Mouse (Mus musculus) right cerebral cortex, adult 2 months (tissue): ENCODE measurements around the gene 4931428L18Rik.
"Not testable (repeated sequence)": the region's sequence is repeated elsewhere in the genome, so short reads cannot be mapped to it uniquely, and the experiment has no call there.

ENCODE experiments used
- DNase-seq, 2 experiments: peaks; one replicate each; pipeline ENCODE4 v3.0.0; 2021 to 2022; ENCODE audit warnings: low spot score in 2 of 2

The 4931428L18Rik gene

DNA sequence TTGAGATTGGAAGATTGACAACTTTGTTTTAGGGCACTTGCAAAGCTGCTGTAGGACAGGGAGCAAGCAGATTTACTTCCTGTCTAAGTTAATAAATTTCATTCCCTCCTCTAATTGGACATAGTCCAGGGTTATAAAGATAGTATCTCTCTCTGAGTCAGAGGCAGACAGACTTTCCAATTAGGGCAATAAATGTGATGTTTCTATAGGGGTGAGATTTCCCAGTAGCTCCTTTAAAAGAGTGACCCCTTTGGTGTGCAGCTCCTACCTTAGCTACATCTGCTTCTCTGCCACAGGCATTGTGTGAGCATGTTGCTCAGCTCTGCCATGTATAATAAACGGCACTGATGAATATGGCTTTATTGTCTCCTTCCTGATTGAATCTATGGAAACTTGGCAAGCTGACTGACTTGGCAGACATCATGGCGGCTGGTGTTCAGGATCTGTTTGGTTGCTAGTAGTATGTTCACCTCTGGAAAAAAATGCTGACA, 163.6 kb downstream of the 4931428L18Rik start:
- no peak for DNase-seq

DNA sequence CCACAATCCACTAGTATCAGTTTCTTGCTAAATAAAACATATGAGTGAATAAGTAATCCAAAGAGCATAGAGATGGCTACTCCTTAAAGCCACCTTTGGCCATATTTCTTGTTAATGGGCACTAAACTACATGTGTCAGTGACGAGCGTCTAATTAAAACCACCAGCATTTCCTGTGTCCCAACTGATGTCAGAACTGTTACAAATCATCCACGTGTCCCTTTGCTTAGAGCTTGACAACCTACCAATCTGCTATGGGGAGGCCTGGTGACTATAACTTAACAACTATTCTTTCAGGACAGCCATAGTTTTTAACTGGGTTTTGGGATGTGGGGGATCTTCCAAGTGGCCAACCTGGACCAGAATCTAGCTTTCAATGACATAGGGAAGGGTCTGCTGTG, 164.3 kb downstream of the 4931428L18Rik start:
- no peak for DNase-seq

DNA sequence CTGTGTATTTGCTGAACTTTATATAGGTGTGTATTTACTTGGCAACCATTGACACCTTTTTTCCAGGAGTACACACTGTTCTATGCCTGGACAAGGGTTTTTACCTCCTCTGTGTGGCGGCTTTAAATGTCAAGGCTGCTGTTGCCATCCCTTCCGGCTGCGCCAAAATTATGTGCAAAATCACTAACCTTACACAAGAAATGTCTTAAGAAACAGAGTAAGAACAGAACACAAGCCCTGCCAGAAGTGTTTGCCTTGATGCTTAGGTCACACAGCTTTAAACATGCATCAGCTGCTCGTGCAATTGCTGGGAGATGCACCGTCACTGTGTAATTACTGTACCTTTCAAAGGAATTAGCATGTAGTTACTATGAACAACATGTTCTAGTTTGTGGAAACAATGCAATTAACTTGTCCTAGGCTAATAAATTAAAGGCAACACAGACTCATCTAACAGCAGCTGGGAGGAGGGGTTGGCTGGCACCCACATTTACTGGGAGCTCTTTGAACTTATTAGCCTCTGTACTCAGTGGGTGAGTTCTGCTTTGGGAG, 171.0 kb downstream of the 4931428L18Rik start:
- DNase-seq, result no peak

DNA sequence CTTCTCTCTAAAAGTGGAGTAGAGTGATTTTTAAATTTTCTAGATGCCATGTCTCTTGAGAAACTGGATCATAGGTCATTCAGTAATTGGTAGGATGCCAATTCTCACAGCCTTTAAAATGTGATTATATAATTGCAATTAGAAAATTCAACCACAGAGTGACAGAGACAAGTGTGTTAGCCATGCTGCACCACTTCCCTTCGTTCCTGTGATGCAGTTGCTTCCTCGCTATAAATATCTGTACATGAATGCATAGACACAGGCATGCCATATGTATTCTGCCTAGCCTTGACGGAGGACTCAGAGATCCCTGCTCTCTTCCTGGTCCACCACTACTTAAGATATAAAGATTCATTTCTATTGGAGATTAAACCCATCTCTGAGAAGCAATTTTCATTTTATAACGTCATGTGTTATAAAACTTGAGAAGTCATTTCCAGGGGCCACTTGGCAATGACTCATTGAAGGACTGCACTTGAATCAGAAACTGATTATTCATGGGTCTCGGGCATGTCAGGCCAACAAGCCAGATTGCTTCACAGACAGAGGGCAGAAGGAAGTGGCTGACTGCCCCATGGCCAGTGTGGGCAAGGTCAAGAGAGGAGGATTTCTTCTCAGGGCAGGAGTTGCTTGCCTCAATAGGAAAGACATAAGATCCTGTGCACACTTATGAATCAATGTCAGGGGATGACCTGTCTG, 172.4 kb downstream of the 4931428L18Rik start:
- DNase-seq, result no peak

DNA sequence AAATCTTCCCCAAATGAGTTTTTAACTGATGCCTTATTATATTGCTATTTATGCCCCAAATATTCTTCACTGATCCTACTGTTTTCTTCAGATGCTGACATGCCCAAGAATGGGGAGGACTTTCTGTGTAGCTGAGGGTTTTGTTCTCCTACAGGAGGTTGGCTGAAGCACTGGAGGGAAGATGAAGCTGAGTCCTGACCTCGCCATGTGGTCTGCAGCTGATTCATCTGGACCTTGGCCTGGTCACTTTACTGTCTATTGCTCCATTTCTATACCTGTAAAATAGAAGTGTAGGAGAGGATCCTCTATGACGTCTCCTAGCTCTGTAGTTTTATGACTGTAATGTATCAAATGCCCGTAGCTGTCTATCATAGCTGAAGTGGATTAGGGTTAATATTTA, 179.3 kb downstream of the 4931428L18Rik start:
- no peak for DNase-seq

DNA sequence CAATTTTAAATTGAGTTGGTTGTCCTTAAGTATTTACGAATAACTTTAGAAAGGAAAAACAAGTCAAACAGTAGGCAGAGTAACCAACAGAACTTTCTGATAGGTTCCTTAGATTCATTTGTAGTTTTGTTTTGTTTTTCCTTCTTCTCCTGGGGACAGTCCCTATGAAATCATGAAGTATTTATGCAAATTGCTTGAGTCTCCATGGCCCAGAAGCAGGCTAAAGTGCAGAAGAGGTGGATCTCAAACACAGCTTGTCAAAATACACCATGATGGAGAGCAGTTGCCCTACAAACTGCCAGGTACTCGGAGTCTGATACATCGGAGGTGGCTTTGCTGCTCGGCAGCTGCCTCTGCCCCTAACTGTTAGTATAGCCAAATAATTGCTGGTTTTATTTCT, 179.7 kb downstream of the 4931428L18Rik start:
- DNase-seq, result no peak

DNA sequence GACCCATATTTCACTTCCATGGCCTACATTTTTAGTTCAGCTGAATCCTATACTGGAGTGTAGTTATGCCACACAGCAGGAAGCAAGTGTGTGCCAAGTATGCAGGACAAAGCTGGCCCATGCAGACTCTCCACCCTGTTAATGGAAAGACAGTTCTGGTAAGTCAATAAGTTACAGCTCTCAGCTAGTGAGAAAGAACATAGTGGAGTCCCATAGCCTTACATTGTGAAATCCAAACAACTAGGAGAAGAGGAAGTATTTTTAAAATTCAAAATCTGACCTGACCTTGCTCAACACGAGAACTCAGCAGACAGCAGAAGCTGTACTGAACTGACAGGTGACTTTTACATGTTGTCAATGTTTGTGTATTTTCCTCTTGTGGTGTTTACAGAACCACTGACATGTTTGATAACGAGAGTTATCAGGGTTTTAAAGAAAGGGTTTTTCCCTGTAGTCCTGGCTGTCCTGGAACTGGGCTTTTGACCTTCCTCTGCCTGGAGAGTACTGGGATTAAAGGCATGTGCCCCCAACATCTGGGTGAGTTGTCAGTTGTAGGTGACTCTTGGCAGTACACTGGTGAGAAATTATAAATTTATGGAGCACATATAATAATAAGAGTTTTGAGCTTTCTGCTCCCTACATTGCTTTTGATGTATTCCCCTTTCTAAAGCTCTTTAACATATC, 188.5 kb downstream of the 4931428L18Rik start:
- DNase-seq, result no peak

DNA sequence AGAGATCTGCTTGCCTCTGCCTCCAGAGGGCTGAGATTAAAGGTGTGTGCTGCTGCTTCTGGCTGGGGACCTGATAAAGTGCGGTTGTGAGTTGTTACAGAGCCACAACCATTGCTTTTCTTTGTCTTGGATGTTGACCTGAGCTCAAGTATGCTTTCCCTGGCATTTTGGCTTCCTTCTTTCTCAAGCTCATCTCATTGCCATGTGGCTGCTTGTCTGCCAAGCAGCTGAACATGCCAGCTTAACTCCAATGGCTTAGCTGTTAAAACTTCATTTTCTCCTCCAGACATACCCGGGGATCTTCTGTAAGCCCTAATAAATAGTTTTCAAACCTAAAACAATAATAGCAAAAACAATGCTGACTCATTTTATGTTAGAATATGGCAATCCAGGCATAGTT, 190.1 kb downstream of the 4931428L18Rik start:
- DNase-seq, result no peak

DNA sequence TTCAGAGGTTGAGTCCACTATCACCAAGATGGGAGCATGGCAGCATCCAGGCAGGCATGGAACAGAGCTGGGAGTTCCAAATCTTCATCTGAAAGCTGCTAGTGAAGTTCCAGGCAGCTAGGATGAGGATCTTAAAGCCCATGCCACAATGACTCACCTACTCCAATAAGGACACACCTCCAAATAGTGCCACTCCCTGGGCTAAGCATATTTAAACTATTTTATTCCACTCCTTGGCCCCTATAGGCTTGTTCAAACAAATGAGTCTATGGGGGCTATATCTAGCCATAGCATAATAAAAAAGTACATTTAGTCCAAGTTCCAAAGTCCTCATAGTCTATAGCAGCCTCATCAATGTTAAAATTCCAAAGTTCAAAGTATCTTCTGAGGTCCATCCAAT, 199.3 kb downstream of the 4931428L18Rik start:
- no peak for DNase-seq

DNA sequence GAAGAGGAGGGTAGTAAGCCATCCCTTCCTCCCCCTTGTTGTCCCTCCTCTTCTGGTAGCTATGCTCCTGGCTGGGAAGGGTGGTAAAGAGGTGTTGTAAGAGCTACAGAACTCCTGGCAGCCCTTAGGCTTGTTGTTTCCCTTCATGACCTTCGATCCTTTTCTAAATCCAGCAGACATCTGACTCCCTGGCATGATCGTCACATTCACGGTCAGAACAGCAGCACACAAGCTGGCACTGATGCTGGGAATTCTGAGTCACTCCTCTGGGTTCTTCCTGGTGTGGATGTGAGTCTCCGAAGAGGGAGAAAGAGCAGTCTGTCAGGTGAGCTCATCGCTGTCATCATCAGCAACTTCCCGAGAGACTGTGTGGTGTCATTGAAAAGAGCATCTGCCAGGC, 203.2 kb downstream of the 4931428L18Rik start:
- DNase-seq, result no peak

DNA sequence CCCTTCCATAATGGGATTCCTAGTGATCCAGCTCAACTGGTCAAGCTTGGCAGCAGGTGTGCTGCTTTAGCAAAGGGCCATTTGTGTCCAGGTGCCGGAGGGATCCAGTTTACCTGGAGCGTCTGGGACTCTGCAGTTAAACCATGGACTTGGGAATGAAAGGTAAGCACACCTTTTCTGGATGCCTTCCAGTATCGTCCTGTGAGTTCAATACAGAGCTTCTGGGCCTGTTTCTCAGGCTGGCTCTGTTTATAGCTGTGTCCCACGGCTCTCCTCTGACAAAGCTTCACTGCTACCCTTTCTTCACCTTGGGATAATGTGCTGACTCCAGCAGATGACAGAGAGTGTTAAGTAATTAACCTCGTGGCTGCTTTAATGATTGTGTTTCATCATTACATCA, 205.1 kb downstream of the 4931428L18Rik start:
- DNase-seq, result no peak

DNA sequence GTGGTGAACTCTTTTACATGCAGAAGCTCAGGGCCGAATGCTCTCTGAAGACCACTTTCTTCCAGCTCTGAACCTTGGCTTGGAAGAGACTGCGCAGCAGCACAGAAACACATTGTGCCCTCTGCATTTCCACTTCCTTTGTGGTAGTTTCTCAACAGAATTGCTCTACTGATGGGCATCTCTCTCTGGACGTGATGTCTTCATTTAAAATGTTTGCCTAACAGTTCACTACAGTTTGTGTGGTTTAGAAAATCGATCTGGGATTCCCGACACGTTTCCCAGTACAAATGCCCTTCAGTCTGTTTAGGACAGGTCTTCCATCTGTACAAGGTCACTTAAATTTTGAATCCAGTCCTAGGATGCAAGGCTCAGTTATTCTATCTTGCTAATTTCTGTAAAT, 206.4 kb downstream of the 4931428L18Rik start:
- DNase-seq, result no peak

DNA sequence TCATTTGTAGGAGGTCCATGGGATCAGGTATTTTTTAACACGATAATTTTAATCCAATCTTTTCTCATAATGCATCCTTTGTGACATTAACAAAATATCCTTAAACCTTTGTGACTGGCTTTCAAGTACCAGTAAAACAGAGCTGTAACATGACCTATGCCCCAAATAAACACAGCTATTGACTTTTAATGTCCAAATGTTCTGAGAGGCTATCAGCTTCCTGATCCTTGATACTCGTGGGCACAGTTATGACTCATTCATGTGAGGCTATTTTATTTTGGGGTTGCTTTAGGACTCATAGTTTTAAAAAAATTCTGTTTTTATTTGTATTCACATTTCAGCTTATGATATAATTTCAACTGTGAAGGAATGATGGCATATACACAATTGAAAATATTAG, 207.2 kb downstream of the 4931428L18Rik start:
- no peak for DNase-seq

DNA sequence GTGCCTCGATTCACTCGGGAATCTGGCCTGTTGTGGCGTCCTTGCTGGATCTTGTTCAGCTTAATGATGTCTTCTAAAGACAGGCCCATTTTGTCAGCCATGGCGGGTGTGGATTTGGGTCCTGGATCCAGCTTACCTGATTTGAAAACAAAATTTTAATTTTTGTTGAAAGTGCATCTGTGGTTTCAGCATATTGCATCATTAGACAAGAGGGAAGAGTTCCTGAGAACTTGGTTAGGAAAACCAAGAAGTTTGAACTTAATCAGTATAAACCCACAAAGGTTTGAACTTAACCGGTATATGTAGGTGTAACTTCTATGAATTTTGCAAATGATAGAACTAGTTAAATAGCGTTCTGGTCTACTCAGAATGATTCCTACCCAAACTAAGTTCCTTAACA, 244.6 kb downstream of the 4931428L18Rik start, which contains the start of gene AC153137.1:
Gene AC153137.1, minus strand, starts transcription at position 101 of the 400 bp plus-strand sequence.
- not testable (repeated sequence) for DNase-seq

DNA sequence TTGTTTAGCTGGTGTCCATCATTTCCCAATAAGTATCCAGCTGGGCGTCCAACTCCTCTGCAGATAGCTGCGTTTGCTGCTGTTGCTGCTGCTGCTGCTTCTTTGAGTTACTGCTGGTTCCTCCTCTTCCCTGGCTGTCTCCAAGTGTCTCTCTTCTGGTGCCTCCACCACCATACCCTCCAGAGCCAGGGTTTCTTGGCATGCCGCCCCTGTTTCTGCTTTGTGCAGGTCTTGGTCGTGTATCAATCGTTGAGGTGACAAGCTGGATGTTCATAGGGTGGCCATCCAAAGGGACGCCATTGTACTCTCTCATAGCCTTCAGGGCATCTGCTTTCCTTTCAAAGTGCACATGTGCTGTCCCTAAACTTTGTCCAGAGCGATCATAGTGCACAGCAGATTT, 245.2 kb downstream of the 4931428L18Rik start:
- not testable (repeated sequence) for DNase-seq

DNA sequence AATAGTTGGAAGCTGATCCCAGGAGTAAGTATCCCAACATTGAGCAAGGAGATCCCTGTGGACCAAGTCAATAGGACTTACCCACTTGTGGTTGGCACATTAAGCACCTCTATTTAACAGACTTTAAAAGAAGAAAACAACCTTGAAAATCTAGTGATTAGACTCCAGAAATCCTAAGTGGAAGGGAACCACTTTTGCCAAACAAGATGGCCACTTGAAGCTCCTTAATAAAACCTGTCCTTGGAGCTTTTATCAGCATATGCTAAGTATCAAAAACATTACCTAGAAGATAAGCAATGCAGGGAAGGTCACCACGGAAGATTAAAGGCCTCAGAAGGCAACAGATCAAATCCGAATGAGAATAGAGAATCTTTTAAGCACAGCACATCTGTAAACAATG, 270.7 kb downstream of the 4931428L18Rik start:
- DNase-seq, result no peak

DNA sequence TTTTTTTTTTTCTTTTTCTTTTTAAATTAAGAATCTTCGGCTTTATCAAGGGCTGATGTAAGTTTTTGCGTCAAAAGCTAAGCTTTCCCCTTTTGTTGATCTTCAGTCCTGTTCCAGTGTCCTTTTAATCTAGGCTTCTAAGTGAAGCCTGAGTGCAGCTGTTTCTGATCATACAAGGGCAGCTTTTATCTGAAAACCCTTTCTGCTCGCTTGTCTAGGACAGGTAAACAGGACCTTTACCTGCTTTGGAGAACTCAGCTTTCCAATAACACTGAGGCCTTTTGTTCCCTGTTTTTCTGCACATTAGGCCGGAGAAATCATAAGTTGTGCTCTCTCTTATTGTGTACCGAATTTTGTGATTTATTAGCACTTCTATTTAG, 272.0 kb downstream of the 4931428L18Rik start:
- DNase-seq, result no peak

DNA sequence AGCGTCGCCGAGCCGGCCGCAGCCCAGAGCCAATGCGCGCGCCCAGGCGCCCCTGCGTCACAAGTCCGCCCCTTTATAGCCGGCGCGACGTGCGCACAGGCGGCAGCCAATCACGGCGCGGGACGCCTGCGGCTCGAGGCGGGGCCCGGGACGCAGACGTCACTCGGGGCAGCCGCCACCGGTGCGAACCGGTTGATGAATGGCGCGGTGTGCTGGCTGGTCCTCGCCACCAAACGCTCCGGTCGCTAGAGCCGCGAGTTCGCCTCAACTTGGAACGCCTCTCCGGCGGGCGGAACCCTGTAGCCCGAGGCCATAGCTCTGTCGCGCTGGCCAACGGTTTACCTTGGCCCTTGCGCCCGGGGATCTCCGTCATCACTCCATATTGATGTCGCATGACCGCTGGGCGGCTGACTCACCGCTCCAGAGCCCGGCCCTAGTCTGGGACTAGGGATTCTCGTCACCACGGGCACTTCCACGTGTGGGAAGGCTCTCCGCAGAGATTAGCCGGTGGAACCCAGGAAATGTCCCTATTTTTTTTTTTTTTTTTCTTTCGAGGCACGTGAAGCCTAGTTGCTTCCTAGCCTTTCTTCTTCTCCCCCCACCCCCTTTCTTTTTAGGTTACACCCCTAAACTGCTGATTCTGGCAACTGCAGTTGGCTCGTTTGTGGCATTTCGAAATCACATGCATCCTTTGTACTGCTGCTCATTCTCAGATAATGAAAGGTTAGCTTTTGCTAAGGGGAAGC, 272.6 kb downstream of the 4931428L18Rik start:
- peak; percentile 95 to 96 for DNase-seq

DNA sequence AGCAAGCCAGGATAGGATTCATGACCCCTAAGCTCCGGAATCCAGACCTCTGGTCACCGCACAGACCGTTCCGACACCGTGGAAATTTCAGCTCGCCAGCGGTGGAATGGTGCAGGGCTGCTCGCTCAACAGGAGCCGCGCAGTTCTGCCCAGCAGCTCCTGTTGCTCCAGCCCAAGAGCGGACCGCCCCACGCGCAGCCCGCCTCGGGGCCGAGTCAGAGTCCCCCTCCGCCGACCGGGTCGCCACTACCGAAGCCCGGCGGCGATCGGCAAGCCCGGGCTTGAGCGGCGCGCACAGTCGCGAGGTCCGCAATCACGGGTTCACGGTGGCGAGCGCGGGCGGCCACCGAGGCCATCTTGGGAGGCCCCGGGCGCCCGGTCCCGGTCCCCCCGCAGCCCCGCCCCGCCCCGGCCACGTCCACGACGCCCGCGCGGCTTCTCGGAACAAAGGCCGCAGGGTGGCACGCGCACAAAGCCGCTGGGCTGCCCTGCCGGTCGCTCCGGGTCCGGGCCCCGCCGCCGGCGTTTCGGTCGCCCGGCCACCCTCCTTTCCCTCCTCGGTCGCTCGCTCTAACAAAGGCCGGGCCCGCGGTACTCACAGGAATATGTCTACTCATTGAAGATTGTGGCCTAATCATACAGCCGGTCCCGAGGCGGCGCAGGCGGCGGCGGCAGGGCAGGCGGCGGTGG, 273.4 kb downstream of the 4931428L18Rik start:
- DNase-seq, result peak; percentile 40 to 58

DNA sequence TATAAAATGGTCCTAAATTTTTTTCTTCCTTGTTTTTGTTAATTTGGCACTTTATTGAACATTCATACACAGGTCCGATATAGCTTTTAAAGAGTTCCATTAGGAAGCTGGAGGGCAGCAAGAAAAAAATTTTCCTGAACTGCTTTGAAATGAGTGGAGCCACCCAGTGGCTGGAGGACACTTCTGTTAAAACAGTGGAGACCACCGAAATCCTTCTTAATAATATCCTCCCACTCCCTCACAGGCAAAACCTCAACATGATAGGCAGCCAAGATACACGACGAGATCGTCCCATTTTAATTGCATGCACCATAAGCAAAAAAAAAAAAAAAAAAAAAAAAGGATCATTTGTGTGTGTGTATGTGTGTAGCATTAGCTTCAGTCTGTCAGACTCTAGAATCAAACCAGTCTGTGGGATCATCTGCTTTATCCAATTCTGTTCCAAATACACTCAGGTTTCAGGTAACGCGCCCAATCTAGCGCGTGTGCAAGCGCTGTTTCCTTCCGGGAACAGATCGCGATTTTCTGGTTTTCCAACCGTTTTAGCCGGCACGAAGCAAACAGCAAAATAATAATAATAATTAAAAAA, 274.0 kb downstream of the 4931428L18Rik start:
- peak in 1 of 2 experiments; percentile 27 for DNase-seq
